Mouse (Mus musculus) forelimb bud, embryonic 11.5 days (tissue): ENCODE measurements around the gene Cryl1.

Source experiments
- DNase-seq: peaks from one replicate; pipeline ENCODE4 v3.0.0-alpha.2; 2012; ENCODE audit warnings: low read depth, low spot score

Gene Cryl1

GRCm38 (mm10) chr14:57318812-57319211, 79.5 kb downstream of the Cryl1 start:
- no peak for DNase-seq

GRCm38 (mm10) chr14:57316662-57317600, 81.4 kb downstream of the Cryl1 start:
- no peak for DNase-seq

DNA sequence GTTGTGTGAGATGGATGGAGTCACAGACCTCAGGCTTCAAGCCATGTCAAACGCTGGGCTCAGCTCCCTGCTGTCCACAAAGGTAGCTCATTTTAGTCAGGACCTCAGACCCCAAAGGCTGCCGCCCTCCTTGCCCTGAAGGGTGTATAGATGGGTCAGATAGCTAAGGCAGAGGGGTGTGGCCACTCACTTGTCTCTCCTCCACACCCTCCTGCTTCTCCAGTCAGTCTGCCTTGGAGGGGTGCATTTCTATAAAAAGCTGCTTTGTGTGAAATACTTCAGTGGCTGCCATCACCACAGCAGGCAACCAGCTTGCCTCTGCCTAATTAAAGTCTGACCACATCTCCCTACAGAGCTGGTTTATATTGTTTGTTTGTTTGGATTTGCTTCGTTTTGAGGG, 82.4 kb downstream of the Cryl1 start:
- DNase-seq = no peak

GRCm38 (mm10) chr14:57315551-57315950, 82.8 kb downstream of the Cryl1 start:
- no peak for DNase-seq

DNA sequence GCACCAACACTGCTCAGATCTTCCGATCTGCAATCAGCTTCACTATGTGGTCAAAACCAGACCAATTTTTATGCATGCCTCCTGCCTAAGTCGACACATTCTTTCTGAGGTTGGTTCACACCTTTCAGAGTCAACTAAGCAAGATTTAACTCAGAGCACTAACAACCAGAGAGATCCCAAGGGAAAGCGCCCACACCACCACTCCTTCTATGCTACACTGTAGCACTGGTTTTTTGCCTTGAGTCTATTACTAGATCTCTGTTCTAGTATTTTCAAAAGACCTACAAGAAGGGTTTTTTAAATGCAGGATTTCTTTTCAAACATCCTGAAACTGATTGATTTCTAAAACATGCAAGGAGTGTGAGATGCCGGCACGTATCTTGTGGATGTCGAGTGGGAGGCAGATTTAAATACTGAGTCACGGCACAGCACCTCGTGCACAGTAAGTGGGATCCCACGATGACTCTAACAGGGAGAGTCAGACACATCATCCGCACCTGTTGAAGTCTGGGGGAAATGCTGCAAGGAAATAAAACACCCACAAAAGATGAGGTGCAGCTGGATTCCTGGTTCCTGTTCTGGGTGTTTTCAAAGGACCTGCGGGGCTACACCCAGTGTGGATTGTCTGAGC, 96.6 kb downstream of the Cryl1 start:
- no peak for DNase-seq

DNA sequence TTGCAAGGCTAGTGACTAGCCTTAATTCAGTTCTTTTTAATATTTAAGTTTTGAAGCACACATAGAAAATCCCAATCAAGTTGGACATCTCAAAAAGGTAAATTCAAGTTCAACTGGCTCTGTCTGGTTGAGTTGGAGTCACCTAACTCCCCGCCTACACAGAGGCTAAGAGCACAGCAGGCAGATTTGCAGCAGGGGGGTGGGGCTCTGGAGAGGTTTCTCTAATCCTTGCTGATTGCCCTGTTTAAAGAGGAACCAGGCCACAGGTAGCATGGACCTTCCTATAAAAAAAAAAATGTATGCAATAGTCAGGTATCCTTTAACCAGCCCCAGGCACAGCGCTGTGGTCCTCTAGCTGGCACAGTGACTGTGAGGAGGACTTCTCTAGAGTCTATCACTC, 97.8 kb downstream of the Cryl1 start:
- DNase-seq = no peak

- no peak for DNase-seq
Observed at GRCm38 (mm10) chr14:57297672-57298071, 100.7 kb downstream of the Cryl1 start.

- no peak for DNase-seq
Observed at GRCm38 (mm10) chr14:57291399-57291942, 106.9 kb downstream of the Cryl1 start.

GRCm38 (mm10) chr14:57289105-57289504, 109.2 kb downstream of the Cryl1 start:
- no peak for DNase-seq

- DNase-seq = no peak
Observed at GRCm38 (mm10) chr14:57283816-57284215, 114.5 kb downstream of the Cryl1 start.

GRCm38 (mm10) chr14:57282591-57282990, 115.7 kb downstream of the Cryl1 start:
- DNase-seq = no peak

DNA sequence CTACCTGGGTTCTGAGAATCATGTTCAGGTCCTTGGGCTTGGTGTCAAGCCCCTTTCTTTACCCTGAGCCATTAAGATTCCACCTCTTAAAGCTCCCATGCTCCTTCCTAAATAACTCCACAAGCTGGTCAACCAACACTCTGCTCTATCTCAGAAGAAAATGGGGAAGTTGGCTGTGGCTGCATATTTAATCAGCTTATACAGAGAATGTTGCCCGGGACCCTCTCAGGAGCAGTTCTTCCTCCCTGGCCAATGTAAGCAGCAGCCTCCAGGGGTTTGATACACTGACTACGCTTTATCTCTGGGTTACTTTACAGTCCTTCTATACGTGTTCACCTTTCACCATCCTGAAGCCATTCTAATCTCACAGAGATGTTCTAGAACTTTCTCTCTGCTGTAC, 117.5 kb downstream of the Cryl1 start:
- no peak for DNase-seq

DNA sequence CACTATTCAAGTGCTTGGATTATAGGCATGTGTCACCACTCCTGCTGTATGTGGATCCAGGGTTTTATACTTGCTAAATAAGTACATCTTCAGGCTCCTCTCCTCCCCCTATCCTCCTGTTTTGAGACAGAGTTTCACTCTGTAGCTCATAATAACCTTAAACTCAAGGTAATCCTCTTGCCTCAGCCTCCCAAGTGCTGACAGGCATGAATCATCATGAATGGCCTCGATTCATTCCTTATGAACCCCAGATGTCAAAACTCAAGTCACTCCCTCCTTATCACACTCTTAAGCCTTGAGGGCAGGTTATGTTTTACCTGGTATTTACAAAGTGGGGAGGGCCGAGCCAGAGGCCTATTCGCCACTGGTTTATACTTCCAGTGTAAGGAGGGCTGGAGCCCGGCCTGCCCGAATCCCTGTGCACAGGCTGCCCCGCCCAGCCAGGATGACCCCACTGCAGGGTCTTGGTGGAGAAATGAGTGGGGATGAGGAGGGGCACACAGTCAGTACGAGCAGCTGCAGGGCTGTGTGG, 121.8 kb downstream of the Cryl1 start:
- no peak for DNase-seq

DNA sequence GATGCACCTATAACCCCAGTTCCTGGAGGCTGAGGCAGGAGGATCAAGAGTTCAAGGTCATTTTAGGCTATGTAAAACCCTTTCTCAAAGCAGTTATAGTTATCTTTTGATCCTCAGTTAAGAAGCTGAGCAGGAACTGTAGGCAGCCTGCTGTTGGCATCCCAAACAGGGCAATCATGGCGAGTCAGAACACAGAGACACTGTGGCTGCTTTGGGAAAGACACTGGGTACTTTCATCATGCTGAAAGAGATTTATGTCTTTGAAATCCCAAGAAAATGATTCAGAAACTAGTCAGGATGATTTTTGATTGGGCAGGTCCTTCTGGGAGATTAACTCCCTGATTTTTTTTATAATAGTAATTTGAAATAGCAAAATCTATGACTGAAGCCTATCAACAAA, 126.0 kb downstream of the Cryl1 start:
- no peak for DNase-seq

- no peak for DNase-seq
Observed at GRCm38 (mm10) chr14:57271861-57272260, 126.5 kb downstream of the Cryl1 start.

DNA sequence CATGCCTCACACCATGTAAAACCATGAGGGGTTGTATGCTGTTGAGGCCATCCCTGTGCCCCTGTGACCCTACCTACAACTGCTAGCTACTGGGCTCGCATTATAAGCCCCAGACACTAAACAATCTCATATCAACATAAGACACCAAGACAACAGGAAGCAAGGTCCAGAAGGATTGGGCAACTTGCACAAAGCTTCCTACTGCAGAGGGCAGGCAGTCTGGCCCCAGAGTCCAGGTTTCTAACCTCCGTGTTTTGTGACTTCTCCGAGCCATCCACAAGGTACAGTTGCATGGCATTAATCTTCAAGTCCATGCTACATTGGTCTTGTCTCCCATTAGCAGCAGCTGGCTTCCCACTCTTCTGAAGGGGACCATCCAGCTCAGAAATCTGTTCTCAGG, 129.4 kb downstream of the Cryl1 start:
- DNase-seq = no peak

GRCm38 (mm10) chr14:57268344-57268743, 130.0 kb downstream of the Cryl1 start:
- DNase-seq = no peak

- no peak for DNase-seq
Observed at GRCm38 (mm10) chr14:57263943-57264342, 134.4 kb downstream of the Cryl1 start.

GRCm38 (mm10) chr14:57259341-57259740, 139.0 kb downstream of the Cryl1 start:
- no peak for DNase-seq

GRCm38 (mm10) chr14:57248661-57249060, 149.7 kb downstream of the Cryl1 start:
- no peak for DNase-seq

DNA sequence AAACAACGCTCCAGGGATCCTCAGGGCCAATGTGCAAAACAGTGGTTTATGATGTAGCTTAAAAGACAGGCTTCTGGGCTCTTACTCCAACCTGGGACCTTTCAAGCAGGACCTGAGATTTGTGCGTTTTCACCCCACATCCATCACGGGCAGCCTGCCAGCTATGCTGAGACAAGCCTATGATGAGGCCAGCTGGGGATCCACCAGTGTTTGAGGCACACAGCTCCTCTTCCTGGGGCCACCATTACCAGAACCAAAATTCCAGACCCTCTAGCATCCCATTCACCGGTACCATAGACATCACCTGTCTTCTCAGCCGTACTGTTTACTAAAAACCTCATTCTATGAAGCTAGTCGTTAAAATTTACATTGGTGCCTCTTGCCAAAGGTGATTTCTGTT, 151.8 kb downstream of the Cryl1 start:
- no peak for DNase-seq

- DNase-seq = no peak
Observed at GRCm38 (mm10) chr14:57242978-57243377, 155.4 kb downstream of the Cryl1 start.
